Mouse (Mus musculus): ENCODE data around the gene Cnnm1.
A peak's percentile ranks its signal among the peaks of the same experiment; 100 is the strongest.
"Not testable (repeated sequence)": the region's sequence is repeated elsewhere in the genome, so short reads cannot be mapped to it uniquely, and the experiment has no call there.

The Cnnm1 gene

GRCm38 (mm10) chr19:43465601-43466255 is 25.5 kb downstream of the Cnnm1 start:
- DNase-seq (ENCODE audit: low spot score): no peak

GRCm38 (mm10) chr19:43467927-43468685 is 27.9 kb downstream of the Cnnm1 start:
- no peak for DNase-seq (ENCODE audit: low spot score)

- no peak for DNase-seq (ENCODE audit: low spot score)
Measured at GRCm38 (mm10) chr19:43469333-43469732, 29.1 kb downstream of the Cnnm1 start.

- DNase-seq (ENCODE audit: low spot score): no peak
Measured at GRCm38 (mm10) chr19:43472331-43472730, 32.1 kb downstream of the Cnnm1 start.

- no peak for DNase-seq (ENCODE audit: low spot score)
Measured at GRCm38 (mm10) chr19:43472781-43473180, 32.5 kb downstream of the Cnnm1 start.

- DNase-seq (ENCODE audit: low spot score): no peak
Measured at GRCm38 (mm10) chr19:43475642-43476041, 35.4 kb downstream of the Cnnm1 start.

- DNase-seq (ENCODE audit: low spot score): no peak
Measured at GRCm38 (mm10) chr19:43476063-43476462, 35.8 kb downstream of the Cnnm1 start.

- no peak for DNase-seq (ENCODE audit: low spot score)
Measured at GRCm38 (mm10) chr19:43477436-43477835, 37.2 kb downstream of the Cnnm1 start.

- peak; percentile 57 for DNase-seq (ENCODE audit: low spot score)
Measured at GRCm38 (mm10) chr19:43478891-43479290, 38.7 kb downstream of the Cnnm1 start.

- DNase-seq (ENCODE audit: low spot score): no peak
Measured at GRCm38 (mm10) chr19:43479431-43479830, 39.2 kb downstream of the Cnnm1 start.

- no peak for DNase-seq (ENCODE audit: low spot score)
Measured at GRCm38 (mm10) chr19:43480512-43480911, 40.3 kb downstream of the Cnnm1 start.

- no peak for DNase-seq (ENCODE audit: low spot score)
Measured at GRCm38 (mm10) chr19:43487429-43487828, 47.2 kb downstream of the Cnnm1 start.

GRCm38 (mm10) chr19:43493316-43493715 is 53.1 kb downstream of the Cnnm1 start:
- DNase-seq (ENCODE audit: low spot score): not testable (repeated sequence)

- DNase-seq (ENCODE audit: low spot score): no peak
Measured at GRCm38 (mm10) chr19:43493878-43494277, 53.6 kb downstream of the Cnnm1 start.

- no peak for DNase-seq (ENCODE audit: low spot score)
Measured at GRCm38 (mm10) chr19:43494914-43495313, 54.7 kb downstream of the Cnnm1 start.

GRCm38 (mm10) chr19:43495846-43496245 is 55.6 kb downstream of the Cnnm1 start:
- DNase-seq (ENCODE audit: low spot score): no peak

GRCm38 (mm10) chr19:43497440-43497839 is 57.2 kb downstream of the Cnnm1 start:
- no peak for DNase-seq (ENCODE audit: low spot score)

- DNase-seq (ENCODE audit: low spot score): no peak
Measured at GRCm38 (mm10) chr19:43498874-43499273, 58.6 kb downstream of the Cnnm1 start.

GRCm38 (mm10) chr19:43502630-43503029 is 62.4 kb downstream of the Cnnm1 start:
- no peak for DNase-seq (ENCODE audit: low spot score)

- DNase-seq (ENCODE audit: low spot score): not testable (repeated sequence)
Measured at GRCm38 (mm10) chr19:43503593-43503992, 63.4 kb downstream of the Cnnm1 start.

- no peak for DNase-seq (ENCODE audit: low spot score)
Measured at GRCm38 (mm10) chr19:43505441-43505840, 65.2 kb downstream of the Cnnm1 start.

- no peak for DNase-seq (ENCODE audit: low spot score)
Measured at GRCm38 (mm10) chr19:43510436-43511220, 70.4 kb downstream of the Cnnm1 start.
